Mouse (Mus musculus) thymus, postnatal 10 days (tissue): ENCODE measurements at regions not wholly inside any gene's neighbourhood (a gene's known extent, or its start where the extent isn't known, plus 50 kb on each side); places are given as distances from the start of the nearest gene placed in this dataset.
A peak's percentile ranks its signal among the peaks of the same experiment; 100 is the strongest.

Source experiments
- DNase-seq, 2 experiments: peaks; one replicate each; pipeline ENCODE4 v3.0.0; 2021; ENCODE audit warnings: low spot score in 2 of 2

DNA sequence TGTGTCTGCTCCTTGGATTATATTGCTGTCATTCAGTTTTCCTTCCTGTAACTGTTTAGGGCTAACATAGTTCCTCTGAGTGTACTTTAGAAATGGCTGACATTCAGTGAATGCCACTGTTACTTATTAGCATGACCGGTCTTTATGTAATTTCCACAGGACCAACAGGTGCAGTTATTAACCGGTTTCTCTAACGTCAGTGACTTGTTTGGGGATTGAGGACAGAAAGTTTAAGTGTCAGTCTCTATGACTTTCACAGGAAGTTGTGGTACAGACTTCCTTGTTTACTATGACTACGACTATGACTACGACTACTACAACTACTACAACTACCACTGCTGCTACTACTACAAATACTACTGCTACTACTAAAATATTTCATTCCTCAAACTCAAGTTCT is 170.4 kb upstream of the Ptger4 start:
- DNase-seq = no peak

DNA sequence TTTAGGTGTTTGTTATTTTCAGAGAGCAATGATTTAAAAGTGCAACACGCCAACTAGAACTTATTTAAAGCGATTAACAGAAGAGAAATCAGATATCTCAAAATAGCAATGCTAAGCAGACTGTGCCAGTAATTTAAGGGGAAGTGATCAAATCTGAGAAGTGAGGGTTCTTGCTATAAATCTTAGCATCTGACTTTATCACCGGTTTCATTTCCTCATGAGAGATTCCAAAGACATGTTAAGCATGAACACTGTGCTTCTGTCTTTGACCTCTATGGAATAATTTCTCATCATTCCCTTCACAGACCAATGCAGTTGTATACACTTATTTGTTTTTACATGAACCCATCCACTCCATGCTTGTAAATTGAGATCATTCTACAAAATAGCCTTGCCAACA is 172.0 kb upstream of the Ptger4 start:
- DNase-seq = no peak

DNA sequence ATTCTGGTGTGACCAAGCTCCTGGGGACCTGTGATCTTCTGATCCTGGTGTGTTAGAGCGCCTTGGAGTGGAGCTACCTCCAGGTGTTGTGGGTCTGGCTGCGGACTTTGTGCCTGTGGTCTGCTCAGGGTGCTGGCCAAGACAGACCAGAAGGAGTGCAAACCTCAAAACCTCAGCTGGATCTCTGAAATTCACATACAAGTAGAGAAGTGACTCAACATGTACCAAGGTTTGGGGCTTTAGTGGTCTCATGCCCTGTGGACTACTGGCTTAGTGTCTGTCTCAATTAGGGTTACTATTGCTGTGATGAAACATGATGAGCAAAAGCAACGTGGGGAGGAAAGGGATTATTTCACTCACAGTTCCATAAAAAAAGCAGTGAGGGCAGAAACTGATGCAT is 182.7 kb upstream of the Ptger4 start:
- DNase-seq = no peak

DNA sequence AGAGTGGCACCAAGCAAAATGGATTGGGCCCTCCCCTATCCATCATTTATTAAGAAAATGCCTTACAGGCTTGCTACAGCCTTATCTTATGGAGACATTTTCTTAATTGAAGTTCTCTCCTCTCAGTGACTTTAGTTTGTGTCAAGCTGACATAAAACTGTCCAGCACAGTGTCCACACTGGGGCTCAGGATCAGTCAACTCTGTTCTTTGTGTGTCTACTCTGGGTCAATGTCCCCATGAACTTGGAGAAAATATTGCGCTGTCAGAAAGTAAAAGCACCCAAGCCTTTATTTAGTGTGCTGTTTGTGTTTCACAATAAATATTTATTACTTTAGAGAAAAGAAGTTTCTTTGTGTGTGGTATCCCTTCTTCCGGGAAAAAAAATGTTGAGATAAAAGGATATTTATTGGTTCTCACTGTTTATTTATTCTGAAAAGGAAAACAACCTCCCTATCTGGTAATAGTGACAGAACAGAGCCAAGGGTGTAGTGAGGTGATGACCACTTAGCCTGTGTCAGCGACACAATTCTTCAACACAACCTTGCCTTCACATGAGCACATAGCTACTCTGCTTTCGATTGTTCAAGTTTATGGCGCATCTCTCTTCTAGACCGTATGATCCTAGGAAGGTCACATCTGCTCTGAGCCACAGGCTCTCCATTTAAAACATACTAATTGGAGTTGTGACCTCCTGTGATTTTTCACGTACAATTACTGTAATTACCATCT is 183.5 kb upstream of the Ptger4 start:
- no peak for DNase-seq

DNA sequence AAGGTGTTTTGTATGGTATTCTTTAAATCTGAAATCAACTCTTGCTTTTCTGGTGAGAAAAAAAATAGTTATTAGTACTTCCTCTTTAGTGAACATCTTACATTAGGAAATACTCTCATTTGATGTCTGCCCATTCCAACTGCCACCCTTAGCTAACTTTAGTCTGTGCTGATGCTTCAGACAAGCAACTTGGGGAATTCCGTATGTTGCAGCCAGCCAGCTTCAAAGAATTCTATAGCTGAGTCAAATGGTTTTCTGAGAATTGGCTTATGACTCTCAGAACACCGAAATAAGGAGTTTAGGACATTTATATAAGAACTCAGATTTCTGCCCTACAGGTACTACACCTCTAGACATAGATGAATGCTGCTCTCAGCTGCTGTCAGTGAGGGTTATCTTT is 188.0 kb upstream of the Ptger4 start:
- DNase-seq = no peak

DNA sequence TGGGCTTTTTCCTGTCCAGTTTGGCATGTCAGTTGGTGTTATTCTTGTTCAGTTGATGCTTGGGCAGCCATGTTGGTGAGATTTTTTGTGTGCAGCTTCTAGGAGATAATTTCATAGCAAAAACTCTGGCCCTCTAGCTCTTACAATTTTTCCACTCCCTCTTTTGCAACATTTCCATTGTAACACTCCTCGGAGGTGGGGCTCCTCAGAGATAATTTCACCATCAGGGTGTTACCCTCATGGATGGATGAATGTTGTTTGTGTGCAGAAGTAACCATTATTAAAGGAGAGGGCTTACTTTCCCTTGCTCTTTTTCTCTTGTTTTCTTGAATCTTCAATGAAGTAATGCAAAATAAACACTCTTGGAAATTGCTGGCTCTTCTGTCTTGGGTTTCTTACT is 193.0 kb upstream of the Ptger4 start:
- DNase-seq = no peak

DNA sequence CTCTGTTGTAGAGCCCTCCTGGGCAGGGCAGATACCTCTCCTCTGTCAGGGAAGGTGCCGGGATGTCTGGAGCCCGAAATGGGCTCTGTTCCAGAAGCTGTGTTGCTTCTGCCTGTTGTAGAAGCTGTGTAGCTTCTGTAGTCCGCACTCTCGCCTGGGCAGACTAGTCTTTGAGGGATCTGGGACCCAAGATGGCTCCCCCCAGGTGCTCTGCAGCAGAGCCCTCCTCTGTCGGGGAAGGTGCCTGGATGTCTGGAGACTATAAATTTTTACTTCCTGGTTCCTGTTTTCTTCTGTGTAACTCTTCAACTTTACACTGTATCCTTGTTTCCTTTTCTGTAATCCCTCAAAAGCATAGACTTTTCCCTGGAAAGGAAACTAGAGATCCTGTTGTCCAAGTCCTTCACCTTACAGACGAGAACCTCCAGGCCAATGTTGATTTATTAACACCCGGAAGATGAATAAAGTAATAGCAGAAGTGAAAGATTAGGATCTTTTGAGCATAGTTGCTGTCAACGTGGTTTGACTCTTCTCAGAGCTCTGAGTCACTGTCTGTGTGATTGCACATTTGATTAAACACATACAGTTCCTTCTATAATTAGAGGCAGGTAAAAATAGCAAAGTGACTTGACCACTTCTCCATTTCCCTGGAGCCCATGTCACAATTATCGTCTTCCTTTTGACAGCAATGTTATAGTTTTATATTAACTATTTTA is 202.2 kb upstream of the Ptger4 start:
- DNase-seq = no peak

DNA sequence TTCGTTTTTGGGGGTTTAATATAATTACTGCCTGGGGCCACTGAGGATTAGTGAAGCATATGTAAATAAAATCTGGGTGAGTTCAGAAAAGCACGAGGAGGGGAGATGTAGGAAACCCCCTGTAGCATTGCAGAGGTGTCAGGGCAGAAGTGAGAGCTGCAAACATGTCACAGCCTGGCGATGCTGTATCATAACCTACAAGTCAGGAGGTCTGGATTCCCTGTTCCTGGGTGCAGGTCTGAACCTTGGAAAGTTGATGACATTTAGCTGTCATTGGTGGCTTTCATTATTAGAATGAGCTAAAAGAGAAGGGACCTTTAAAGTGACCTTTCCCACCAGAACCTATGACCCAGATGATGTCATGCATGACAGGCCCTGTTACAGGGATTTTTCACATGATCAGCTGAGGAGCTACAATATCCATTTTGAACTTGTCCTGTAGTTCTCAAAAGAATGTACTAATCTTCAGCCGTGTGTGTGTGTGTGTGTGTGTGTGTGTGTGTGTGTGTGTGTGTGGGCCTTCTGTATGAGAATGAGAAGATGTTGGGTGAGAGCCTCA is 202.8 kb upstream of the Ptger4 start:
- DNase-seq = no peak

DNA sequence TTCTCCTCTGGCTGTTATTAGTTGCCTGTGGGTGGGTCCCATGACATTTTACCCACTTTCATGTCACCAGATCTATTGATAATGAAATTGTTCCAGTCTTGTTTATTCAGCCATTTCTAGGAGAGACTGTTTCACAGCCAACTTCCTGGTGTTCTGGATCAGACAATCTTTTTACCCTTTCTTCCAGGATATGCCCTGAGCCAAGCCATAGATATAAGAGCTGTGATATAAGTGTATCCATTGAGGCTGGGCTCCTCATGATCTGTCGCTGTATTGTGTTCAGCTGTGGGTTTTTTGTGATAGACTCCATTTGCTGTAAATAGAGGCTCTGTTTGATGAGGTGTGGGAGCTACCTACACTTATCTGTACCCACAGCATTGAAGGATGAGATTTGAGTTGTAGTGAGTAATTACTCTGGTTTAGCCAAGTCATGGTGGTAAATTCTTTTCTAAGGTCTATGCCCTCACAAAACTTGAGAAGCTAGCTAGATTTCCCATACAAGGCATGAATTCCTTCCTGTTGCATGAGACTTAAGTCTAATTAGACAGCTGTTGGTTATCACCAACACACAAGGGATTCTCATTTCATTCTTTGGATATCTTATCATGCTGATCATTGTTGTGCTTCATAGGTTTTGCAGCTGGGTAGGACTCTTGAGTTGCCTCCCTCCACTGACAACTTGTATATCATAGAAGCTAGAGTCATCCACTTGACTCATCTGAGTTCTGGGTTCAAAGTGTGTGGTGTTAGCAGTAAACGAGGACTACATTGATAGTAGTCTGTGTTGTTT is 203.9 kb upstream of the Ptger4 start:
- no peak for DNase-seq

DNA sequence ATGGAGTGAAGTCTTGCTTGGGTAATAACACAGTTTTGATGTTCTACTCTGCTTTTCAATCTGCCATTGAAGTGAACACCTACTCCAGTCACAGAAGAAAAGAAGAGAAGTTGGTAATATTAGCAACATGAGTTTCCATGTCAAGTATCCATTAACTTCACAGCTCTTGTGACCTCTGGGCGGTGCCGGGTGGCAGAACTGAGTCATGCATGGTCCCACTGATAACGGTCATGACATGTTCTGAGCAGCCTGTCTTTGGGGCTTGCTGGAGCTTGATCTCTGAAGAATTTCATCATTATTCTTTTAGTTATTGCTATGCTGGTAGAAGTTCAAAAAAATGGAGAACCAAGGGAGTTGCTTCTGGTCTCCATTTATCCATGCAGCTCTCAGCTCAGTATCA is 215.1 kb upstream of the Ptger4 start:
- DNase-seq = no peak

DNA sequence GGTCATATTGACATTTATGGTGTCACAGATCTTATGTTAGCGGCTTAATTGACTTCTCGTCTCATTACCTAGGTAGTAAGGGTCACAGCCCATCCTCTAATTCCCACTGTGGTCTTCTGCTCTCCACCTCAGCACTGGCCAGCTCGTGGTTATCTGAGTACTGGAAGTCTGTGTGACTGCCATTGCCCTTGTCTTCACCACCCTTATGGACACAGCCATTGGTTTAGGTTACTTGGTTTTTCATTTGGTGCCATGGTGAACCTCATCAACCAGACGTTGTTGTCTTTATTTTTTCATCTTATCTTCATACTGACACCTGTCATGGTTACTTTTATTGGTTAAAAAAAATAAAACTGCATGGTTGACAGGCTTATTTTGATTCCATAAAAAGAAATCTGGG is 215.6 kb upstream of the Ptger4 start:
- no peak for DNase-seq

DNA sequence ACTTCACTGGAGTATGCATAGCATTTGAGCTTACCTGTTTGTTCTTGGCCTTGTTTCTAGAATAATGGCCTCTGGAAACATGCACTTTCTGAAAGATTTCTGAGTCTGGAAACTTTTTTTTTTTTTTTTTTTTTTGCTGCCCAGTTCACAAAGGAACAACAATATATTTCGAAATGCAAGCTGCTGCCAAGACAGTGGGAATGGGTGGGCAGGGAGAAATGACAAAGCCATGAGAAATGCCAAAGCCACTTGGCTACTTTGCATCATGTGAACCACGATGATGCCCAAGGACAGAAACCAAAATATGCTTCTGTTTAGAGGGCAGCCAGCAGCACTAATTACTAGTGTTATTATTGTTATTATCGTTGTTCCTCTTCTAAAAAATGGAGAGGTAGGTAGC is 218.7 kb upstream of the Ptger4 start:
- no peak for DNase-seq

DNA sequence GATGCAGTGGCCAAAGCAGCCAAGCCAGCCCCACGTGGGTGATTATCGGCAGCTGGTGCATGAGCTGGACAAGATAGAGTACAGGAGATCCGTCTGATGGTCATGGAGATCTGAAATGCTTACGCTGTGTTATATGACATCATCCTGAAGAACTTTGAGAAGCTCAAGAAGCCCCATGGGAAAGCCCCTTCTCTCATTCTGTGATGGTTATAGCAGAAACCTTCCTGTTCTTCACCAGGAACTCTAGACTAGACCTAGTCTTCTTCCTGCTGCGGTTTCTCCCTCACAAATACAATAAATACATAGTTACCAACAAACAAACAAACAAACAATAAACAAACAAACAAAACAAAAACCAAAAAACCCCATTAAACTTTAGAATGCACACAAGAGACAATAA is 220.7 kb upstream of the Ptger4 start:
- DNase-seq = no peak

DNA sequence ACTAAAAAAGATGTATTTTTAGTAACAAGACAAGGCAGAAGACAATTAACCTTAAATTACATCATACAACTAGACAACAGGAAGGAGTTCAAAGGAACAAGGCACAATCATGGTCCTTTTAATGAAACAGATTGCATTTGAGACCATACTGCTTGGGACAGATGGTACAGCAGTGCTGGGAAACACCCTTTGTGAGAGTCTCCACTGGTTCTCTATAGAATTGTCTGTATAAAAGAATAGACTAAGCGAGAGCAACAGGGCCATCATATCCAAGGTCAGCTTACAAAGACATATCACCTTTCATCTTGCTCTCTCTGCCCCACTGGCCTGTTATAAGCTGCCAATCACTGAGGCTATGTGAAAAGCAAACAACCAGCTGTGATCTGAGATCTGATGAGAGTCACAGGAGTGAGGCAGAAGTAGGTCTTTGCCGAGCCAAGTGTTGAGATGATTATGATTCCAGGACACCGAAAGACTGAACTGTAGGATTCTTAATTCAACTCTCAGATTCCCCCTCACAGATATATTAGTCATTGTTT is 224.6 kb upstream of the Ptger4 start:
- no peak for DNase-seq

DNA sequence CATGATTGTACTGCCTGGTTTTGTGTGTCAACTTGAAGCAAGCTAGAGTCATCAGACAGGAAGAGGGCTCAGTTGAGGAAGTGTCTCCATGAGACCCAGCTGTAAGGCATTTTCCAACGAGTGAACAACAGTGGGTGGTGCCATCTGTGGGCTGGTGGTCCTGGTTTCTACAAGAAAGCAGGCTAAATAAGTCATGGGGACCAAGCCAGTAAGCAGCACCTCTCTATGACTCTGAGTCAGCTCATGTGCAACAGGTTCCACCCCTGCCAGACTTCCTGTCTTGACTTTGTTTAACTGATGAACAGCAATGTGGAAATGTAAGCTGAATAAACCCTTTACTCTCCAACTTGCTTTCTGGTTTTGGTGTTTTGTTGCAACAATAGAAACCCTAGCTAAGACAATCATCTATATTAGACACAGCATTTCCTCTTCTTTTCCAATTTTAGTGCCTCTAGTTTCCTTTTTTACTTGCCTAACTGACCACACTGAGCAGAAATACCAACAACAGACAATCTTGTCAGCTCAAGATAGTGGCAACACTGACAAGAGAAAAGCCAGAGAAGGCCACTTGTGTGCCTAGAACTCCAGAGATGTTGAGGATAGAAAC is 231.5 kb upstream of the Ptger4 start:
- peak in 1 of 2 experiments; percentile 7 for DNase-seq

DNA sequence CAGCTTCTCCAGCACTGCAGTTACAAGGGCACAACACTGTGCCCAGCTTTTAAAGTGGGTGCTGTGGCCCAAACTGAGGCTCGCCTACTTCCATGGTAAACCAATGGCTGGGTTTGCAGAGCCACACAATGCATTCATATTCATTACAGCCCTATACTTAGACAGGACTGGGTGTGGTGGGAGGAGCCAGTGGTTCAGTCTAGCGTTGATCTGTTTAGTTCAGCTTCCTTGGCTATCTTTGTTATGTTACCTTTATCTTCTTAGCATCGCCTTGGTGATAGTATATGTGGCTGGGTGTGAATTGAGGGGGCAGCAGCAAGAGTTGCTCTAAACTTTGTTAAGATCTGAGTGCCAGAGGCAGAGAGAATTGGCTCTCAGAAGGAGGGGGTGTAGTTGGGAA is 249.3 kb upstream of the Ptger4 start:
- no peak for DNase-seq

DNA sequence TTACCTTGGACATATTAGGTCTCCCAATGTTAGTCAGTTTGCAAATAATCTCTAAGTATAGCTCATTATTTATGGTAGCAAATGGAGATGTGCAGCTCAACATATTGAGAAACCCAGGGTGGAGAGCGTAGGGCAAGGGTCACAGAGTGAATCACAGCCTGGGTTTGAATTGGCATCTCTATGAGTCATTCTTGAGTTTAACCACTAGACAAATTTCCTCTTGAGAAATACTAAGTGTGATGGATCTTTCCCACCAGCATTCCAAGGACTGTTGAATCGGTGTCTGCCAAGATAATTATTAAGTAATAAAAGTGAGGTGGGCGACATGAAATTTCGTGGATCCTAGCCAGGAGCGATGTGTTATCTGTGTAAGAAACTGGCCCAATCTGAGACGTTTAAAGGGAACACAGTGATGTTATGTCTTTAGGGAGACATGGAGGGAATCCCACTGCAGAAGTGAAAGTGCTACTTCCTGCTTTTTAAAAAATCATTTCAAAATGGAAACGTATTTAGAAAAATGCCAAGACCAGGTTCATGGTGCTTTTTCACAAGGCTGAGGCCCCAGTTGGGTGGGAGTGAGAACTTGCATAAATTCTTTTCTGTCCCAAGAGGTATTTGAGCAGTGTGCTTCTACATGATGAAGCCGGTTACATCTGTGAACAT is 251.3 kb upstream of the Ptger4 start:
- DNase-seq = no peak

DNA sequence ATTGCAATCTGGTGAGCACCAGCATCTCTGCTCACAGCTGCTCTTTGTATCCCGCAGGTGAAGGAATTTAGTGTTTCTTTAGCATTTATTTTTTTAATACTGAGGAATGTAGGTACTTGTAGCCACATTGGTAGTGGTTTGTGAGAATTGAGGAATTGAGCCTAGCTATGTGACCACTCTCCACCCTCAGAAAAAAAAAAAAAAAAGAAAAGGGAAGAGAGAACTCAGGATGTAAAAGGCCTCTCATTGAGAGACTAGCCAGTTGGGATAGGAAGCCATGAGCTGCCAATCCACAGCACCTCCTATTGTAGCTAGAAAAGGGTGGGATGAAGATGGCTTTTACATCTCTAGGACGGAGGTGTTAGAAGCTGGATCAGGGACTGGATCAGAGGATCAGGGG is 252.0 kb upstream of the Ptger4 start:
- no peak for DNase-seq

DNA sequence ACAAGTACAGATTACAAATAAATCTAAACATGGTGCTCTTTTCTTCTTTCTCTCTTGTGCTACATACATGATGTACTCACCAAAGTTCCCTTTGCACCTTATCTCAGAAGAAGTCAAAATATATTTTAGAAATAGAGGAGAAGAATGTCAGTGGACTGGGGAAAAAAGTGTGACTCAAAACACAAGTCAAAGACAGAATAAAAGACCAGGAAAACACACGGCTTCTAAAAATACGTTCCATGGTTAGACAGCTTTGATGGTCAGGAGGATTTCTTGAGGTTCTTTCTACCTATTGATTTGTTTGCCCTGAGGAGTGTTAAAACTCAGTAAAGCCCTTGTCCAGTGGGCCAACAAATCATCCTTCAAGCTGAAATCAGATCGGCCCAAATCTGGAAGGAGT is 260.5 kb upstream of the Ptger4 start:
- DNase-seq = no peak

DNA sequence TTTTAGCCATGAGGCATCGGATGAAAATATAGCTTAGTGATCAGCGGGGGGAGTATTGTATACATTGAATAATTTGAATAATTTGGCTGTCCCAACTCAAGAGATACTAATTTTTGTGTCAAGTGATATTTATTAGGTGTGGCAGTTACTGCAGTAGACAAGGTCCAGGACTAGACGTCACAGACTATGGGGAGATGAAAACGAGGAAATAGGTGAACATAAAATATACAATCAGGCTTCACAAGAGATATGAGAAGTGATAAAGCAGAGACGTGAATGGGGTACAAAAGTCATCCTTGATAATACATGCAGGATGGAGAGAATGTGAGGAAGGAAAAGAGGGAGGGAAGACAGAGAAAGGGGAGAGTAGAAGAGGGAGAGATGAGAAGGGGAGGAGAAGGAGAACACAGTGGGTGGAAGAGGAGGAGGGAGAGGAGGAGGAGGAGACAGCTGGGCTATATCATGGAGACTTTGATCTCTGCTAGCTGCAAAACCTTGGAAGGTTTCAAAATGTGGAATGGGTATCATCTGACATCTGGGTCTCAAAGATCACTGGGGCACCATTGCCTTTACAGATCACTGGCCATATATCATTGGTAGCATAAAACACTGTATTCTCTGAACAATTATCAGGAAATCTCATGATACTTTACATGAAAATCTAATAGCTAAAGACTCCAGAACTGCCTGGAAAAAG is 263.0 kb upstream of the Ptger4 start:
- no peak for DNase-seq

DNA sequence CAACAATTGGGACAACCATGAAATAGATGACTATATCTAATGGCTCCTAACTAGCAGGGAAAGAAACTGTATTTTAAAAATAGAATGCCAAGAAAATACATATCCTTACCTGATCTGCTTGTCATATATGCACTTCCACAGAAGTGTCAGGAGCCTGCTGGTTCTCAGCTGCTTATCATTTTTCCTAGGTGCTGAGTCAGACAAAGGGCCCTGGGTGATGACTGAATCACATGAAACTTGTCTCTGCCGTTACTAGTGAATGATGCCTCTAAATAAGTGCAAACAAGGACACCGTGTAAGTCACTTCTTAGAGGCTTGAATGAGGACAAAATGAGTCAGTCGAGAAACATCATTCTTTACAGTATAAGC is 263.5 kb upstream of the Ptger4 start:
- DNase-seq = no peak
